Mouse (Mus musculus) spleen, adult 2 months (tissue): ENCODE data around the gene Prkce.

Source experiments
- CTCF ChIP-seq: fragments of 200-500 bp; IDR thresholded peaks from 2 replicates; pipeline ENCODE4 v1.5.1; 2011; ENCODE audit warnings: mild to moderate bottlenecking, inconsistent platforms; ENCODE audit not compliant: insufficient read depth, insufficient read length, insufficient replicate concordance; ENCODE audit errors: extremely low read depth
- POLR2A ChIP-seq: fragments of 200-500 bp; IDR thresholded peaks from 2 replicates; pipeline ENCODE4 v1.6.1; 2011; ENCODE audit warnings: low read depth, low read length, inconsistent platforms

GRCm38 (mm10) chr17:86464689-86465363 lies 297.2 kb downstream of the Prkce start:
- TF ChIP-seq CTCF, result no peak
- TF ChIP-seq POLR2A, result no peak
